Mouse (Mus musculus) fibroblast of lung, adult 2 months (primary cell): ENCODE data around the gene Espnl.

Experiments used
- DNase-seq: peaks from one replicate; pipeline ENCODE4 v3.0.0-alpha.2; 2011; ENCODE audit warnings: low read depth

Espnl gene

GRCm38 (mm10) chr1:91381091-91381471 is 59.2 kb downstream of the Espnl start:
- no peak for DNase-seq

GRCm38 (mm10) chr1:91390369-91390768 is 68.5 kb downstream of the Espnl start:
- DNase-seq, result no peak

GRCm38 (mm10) chr1:91397927-91398259 is 76.0 kb downstream of the Espnl start:
- DNase-seq, result no peak
